Mouse (Mus musculus) frontal cortex, postnatal 36 days (tissue): Measurements from ENCODE around the gene Gm853.
A peak's percentile ranks its signal among the peaks of the same experiment; 100 is the strongest.
"Not testable (repeated sequence)": the region's sequence is repeated elsewhere in the genome, so short reads cannot be mapped to it uniquely, and the experiment has no call there.

ENCODE experiments used
- DNase-seq, 2 experiments: peaks; one replicate each; pipeline ENCODE4 v3.0.0; 2022; ENCODE audit warnings: low spot score in 2 of 2

Gm853 gene

DNA sequence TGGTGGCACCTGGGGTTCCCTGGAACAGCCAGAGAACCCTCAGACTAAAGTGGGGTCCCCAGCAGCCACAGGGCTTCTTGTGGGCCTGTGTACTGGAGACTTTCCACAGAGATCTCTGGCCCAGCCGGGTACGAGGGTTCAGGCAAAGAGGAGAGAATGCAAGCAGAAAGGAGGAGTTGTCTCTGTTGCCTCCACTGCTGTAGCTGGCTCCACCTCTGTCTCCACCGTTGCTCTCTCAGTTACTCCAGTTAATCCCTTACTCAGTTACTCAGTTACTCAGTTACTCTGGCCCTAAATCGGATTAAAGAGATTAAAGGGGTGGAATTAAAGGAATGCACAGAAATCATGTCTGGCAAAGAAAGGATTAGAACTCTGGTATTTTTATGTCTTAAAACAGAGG, at the start of gene Gm853:
TSS of gene Gm853 (minus strand) at position 223 of the 400 bp plus-strand sequence.
- DNase-seq: no peak

- peak; percentile 48 to 58 for DNase-seq
These were observed 48.6 kb upstream of the Gm853 start for GRCm38 (mm10) chr4:130270611-130271347.

GRCm38 (mm10) chr4:130270089-130270488, 47.9 kb upstream of the Gm853 start:
- peak; percentile 80 to 84 for DNase-seq

DNA sequence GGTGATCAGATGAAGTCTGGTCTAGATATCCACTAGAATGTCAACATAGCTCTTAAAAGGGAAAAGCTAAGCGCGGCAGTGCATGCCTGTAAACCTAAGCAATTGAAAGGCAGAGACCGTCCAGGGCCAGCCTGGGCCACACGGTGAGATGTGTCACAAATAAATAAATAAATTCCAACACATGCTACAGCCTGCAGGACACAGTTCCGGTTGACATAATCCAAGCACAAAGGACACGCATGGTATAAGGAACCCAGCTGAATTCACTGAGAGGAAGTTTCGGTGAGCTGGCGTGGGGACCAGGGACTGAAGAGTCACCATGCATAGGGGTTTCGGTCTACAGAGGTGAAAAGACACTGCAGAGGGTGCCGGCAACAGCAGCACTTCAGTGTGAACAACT, 46.5 kb upstream of the Gm853 start:
- no peak for DNase-seq

GRCm38 (mm10) chr4:130267069-130267468, 44.9 kb upstream of the Gm853 start:
- no peak for DNase-seq

- DNase-seq: no peak
These were observed 44.4 kb upstream of the Gm853 start for GRCm38 (mm10) chr4:130266601-130267000.

GRCm38 (mm10) chr4:130264698-130265349, 42.6 kb upstream of the Gm853 start:
- DNase-seq: peak; percentile 65 to 71

- no peak for DNase-seq
These were observed 41.9 kb upstream of the Gm853 start for GRCm38 (mm10) chr4:130264131-130264530.

- no peak for DNase-seq
These were observed 38.2 kb upstream of the Gm853 start for GRCm38 (mm10) chr4:130260406-130260805.

DNA sequence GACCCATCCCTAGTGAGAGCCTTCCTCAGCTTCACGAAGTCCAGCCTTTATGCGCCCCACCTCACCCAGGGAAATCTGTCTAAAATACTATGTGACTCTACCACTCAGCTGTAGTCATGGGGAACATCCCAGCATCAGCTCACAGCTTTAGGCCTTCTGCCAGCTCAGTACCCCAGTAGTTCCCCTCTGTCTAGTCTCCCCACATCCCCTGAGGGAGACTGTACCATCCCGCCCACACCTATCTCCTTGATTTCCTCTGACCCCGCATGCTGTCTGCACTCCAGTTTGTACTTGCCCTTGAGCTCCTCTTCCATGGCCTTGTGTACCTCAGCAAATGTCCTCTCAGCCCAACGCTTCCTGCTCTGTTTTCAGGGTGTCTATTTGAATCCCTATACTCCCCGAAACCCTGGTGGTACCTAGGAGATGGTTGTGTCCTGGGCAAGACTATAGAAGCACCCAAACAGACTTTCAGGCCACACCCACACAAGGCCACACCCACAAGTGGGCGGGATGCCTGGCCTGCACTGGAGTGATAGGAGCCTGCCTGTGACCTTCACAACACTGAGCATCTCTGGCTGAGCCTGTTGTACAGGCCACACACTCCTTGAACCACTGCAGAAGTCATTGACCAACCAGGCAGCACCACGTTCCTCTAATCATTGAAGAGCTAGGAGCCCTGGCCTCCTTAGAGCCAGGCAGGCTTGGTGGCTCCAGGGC, 30.4 kb upstream of the Gm853 start:
- DNase-seq: no peak

GRCm38 (mm10) chr4:130251763-130252162, 29.6 kb upstream of the Gm853 start:
- no peak for DNase-seq

DNA sequence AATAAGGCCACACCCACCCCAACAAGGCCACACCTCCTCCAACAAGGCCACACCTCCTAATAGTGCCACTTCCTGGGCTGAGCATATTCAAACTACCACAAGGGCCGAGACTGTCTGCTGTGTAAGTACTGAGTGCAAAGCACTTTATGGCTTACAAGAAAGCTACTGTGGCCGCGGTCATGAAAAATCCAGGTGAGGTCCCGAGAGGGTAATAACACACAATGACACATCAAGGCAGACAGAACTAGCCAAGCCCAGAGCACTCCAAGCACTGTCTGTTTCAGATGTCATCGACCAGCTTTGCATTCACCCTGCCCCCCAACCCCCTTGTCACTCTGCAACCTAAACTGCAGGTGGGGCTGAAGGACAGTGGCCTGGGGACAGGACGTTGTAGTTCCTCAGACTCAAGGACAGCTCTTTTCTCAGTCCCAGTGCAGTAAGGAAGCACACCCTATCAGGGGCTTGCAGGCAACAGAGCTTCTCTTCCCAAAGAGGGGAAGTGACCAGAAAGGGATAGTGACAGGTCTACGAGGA, 29.0 kb upstream of the Gm853 start:
- no peak for DNase-seq

GRCm38 (mm10) chr4:130248636-130249035, 26.4 kb upstream of the Gm853 start:
- DNase-seq: no peak

GRCm38 (mm10) chr4:130246132-130246531, 23.9 kb upstream of the Gm853 start:
- peak; percentile 72 to 81 for DNase-seq

DNA sequence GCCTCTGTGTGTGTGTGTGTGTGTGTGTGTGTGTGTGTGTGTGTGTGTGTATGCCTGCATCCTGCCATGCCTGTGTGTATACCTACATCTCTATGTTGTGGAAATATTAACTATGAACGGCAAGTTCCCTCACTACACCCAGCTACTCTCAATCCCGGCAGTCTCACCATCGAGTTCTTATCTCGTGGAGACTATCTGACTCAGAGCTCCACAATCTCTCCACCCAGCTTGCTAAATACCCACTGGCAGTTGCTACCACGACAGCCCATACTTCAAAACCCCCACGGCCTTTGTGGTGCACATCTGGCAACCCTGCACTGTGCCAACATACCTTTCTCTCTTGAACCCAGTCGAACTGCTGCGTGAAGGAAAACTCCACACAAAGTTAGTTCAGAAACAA, 22.5 kb upstream of the Gm853 start:
- DNase-seq: no peak

DNA sequence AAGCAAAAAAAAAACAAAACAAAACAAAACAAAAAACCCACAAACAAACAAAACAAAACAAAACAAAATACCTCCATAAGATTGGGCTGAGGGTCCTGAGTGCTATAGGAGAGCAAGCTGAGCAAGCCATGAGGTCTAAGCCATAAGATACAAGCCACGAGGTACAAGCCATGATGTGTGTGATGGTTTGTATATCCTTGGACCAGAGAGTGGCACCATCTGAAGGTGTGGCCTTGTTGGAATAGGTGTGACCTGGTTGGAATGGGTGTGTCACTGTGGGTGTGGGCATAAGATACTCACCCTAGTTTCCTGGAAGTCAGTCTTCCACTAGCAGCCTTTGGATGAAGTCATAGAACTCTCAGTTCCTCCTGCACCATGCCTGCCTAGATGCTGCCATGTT, 21.4 kb upstream of the Gm853 start:
- not testable (repeated sequence) for DNase-seq

GRCm38 (mm10) chr4:130242956-130243355, 20.8 kb upstream of the Gm853 start:
- DNase-seq: no peak

- DNase-seq: no peak
These were observed 18.5 kb upstream of the Gm853 start for GRCm38 (mm10) chr4:130240695-130241094.

- DNase-seq: no peak
These were observed 15.4 kb upstream of the Gm853 start for GRCm38 (mm10) chr4:130237607-130238006.

- no peak for DNase-seq
These were observed 14.2 kb upstream of the Gm853 start for GRCm38 (mm10) chr4:130236361-130236760.

DNA sequence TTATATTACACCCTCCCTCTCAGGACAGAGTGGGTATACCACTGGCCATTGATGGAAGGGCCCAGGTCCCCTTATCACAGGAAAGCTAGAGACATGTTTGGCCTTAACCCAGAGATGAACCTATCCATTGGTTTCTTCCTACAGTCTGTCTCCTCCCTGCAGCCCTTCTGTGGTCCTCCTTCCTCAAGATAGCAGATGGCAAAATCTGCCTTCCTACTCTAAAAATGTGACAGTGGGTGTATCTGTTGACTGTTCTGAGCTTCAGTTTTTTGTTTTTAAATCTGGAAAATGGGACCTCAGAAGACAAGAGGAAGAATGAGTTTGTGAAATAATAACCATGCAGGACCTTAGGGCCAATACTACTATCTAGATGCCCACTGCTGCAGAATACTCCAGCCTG, 1.9 kb upstream of the Gm853 start:
- DNase-seq: peak in 1 of 2 experiments; percentile 16

GRCm38 (mm10) chr4:130220176-130220575, 2.0 kb downstream of the Gm853 start:
- DNase-seq: no peak
